Mouse (Mus musculus) right cerebral cortex, adult 18-20 months (tissue): Measurements from ENCODE around the gene Phlda2.
A peak's percentile ranks its signal among the peaks of the same experiment; 100 is the strongest.

Experiments used
- DNase-seq: peaks from one replicate; pipeline ENCODE4 v3.0.0; 2022; ENCODE audit warnings: mixed read lengths

Gene Phlda2

DNA sequence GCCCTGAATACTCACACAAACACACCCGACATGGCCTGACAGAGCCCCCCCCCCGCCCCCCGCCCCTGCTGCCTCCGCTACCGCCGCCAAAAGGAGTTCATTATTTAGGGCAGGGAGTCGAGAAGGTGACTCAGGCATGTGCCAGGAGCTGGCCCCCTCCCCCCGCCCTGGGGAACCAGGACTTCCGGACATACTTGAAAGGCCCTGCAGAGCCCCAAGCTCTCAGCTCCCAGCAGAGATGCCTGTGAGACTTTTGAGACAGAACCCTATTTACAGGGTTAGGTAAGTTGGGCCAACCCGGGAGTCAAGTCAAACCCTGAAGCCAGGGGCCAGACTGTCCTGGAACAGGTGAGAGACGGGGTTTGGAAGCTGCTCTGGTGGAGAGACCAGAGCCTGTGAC, 41.0 kb downstream of the Phlda2 start:
- DNase-seq, result no peak

DNA sequence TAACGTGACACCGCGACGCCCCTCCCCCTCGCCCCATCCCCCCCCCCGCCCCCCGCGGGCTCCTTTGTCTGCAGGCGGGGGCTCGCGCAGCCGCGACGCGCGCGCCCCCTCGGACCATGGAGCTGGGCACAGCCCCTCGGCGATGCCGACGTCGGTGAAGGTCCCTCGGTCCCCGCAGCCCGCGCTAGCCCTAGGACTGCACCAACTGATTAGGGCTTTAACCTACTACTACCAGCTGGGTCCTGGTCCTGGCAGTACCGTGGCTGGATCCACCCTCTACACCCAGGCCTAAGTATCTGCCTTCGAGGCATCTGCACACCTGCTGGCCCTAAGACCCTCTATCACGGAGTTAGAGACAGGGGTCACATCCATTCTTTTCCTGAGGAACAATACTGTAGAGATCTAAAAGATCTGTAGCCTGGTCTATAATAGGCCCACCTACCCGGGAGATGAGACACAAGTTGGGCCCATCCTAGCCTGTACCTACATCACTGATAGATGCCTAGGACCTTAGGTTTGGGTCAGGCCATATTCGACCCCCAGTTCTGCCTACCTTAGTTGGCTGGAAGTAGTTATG, 41.6 kb downstream of the Phlda2 start:
- no peak for DNase-seq

DNA sequence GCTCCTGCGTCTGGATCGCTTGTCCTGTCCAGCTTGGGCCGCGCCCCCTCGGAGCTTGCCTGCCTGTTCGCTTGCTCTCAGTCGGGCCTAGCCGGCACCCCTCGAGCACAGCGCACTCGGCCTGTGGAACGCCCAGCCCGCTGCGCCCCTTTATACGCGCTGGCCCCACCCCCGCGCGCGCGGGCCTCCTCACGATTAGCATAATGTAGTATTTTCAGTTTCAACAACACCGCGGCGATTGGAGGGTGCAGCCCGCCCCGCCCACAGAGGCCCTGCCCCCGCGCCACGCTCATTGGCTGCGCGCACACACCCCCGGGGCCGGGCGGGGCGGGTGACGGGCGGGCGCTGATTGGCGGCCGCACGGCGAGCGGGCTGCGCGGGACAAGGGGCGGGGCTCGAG, 42.1 kb downstream of the Phlda2 start, which contains the start of gene Cdkn1c:
Gene Cdkn1c, minus strand, starts transcription at position 177 of the 400 bp plus-strand sequence.
- peak; percentile 86 for DNase-seq

DNA sequence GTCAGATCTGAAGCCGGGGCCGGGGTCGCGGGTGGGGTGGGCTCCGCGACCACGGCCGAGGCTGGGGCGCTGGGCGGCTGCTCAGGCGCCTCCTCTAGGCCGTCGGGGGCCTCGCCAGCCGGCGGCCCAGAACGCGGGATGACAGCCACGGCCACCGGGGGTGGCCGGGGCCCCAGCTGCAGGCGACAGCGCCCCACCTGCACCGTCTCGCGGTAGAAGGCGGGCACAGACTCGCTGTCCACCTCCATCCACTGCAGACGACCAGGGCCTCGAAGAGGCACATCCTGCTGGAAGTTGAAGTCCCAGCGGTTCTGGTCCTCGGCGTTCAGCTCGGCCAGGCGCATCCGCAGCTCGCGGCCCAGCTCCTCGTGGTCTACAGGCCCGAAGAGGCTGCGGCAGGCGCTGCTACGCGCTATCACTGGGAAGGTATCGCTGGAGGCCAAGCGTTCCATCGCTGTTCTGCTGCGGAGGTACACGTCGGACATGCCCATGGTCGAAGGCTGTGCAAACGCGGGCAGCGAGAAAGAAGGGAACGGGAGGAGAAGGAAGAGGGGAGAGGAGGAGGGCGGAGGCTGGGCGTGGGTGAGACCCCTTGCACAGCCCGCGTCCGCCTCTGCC, 42.6 kb downstream of the Phlda2 start:
- DNase-seq, result no peak

DNA sequence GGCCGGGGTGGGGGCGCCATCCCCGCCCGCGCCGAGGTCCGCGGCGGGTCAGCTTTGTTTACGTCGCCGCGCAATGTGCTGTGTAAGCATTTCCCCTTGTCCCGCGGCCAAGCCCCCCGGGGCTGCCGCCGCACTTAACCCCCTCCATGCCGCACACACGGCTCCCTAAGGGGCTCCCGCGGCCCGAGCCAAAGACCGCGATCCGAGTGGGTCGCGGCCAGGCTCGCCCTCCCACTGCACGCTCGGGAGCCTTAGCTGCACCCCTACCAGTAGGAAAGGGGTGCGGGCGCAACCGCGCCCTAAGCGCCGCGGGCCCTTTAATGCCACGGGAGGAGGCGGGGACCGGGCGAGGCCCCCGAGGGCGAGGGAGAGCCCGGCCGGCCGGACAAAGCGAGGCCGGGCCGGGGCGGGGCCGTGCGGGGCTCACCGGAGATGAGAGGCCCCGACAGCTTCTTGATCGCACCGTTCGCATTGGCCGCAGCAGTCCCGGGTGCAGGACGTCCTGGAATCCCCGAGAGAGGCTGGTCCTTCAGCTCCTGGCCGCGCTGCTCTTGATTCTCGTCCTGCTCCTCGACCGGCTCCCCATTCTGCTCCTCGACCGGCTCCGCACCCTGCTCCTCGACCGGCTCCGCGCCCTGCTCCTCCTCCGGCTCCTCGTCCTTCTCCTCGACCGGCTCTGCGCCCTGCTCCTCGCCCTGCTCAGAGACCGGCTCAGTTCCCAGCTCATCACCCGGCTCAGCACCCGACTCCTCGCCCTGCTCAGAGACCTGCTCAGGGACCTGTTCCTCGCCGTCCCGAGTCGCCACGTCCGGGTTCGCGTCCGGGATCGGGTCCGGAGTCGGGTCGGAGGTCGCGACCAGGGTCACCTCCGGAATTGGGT, 43.4 kb downstream of the Phlda2 start:
- no peak for DNase-seq

DNA sequence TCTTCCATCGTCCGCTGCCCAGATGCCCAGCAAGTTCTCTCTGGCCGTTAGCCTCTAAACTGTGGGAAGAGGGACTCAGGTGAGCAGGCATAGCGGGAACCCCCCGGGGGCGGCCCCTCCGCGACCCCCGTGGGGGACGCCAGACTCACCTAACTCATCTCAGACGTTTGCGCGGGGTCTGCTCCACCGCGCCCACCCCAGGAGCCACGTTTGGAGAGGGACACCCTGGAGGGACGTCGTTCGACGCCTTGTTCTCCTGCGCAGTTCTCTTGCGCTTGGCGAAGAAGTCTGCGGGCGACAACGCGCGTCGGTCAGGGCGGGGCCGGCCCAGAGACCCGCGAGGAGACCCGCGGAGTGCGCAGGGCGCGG, 44.0 kb downstream of the Phlda2 start:
- no peak for DNase-seq
